Mouse (Mus musculus): Measurements from ENCODE around the gene 4921524J17Rik. TPM values are rescaled to one million over a fixed set of nuclear protein-coding genes. Genes with fewer than 3 reads are reported as not detected.

Gene 4921524J17Rik
- total RNA-seq, 2 experiments from 2014 or later, result 8.3 to 22.5 TPM

DNA sequence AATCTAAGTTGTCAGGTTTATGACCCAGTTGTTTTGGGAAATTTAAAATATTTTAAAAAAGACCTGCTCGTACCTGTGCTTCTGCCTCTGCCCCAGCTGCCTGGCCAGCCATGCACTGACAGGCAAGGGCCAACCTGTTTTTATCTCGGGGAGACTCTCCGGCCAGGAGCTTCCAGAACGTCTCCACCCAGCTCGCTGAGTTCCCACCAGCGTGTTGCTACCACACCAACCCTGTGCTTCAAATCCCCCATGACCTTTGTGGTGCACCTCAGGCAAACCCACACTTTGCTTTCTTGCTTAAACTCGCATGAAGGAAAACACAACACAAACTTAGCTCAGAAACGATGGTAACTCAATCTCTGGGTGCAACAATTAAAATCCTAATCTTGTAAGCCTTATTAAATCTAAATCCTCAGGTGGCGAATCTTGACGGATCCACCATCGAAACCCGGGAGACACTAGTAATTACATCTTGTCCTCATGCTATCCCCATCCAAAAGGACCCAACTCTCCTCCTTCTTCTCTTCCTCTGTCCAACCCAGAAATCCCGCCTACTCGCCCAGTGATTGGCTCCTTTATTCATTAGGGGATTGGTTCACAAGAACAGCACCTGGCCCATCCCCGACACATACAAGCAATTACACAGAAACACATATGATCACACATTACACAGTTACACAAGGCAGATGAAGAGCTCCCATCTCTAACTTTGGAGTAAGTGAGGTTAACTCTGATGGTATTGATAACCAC is 13.5 kb upstream of the 4921524J17Rik start:
- ATAC-seq (replicated peaks; ENCODE audit: low FRiP score, poor library complexity, severe bottlenecking), result no peak

DNA sequence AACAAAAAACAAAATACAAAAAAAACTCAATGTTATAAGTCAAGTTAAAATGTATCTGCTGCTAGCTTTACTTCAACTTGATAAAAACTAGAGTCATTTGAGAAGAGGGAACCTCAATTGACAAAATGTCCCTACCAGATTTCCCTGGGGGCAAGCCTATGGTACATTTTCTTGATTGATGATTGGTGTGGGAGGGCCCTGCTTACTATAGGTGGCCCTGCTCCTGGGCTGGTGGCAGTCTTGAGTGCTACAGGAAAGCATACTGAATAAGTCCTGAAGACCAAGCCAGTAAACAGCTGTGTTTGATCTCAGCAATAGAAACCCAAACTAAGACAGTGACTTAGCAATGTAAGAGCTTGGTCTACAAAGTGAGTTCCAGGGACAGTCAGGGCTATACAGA is 11.5 kb upstream of the 4921524J17Rik start:
- no peak for ATAC-seq (replicated peaks; ENCODE audit: low FRiP score, poor library complexity, severe bottlenecking)

GRCm38 (mm10) chr8:85441564-85441963 is 8.9 kb upstream of the 4921524J17Rik start:
- ATAC-seq (replicated peaks; ENCODE audit: low FRiP score, poor library complexity, severe bottlenecking), result no peak

DNA sequence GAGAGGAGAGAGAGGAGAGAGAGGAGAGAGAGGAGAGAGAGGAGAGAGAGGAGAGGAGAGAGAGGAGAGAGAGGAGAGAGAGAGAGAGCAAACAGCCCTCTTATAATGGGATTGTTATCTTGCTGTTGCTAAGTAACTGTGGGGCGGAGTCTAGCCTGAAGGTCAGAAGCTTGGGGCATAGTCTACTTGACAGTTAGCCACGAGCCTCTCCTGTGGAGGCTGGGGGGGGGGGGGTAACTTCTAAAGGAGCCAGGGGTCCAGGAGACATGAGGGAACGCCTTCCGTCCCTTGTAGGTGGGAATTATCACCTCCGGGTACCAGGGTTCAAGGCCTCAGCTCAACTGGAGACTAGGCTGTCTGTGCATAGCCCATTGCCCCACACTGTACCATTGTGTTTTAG is 3.1 kb upstream of the 4921524J17Rik start:
- ATAC-seq (replicated peaks; ENCODE audit: low FRiP score, poor library complexity, severe bottlenecking), result no peak

DNA sequence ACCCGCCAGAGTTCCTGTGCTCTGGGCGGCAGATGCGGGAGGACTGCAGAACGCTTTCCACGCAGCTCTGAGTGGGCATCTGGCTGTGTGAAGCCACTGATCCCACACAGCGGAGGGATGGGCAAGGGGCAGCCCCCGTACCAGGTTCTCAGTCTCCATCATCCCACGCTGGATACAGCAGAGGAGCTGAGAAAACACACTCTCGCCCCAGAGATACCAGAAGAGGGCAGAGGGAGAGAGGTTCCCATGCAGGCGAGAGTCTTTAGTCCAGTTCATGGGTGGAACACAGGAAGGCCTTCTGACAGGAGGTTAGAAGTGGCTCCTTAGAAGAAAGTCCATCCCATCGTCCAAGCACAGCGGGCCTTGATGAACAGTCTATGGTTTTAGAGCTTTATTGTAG is 2.2 kb upstream of the 4921524J17Rik start:
- no peak for ATAC-seq (replicated peaks; ENCODE audit: low FRiP score, poor library complexity, severe bottlenecking)

- ATAC-seq (replicated peaks; ENCODE audit: low FRiP score, poor library complexity, severe bottlenecking), result peak; percentile 42
Measured at GRCm38 (mm10) chr8:85433017-85433393, 372 bp upstream of the 4921524J17Rik start.

DNA sequence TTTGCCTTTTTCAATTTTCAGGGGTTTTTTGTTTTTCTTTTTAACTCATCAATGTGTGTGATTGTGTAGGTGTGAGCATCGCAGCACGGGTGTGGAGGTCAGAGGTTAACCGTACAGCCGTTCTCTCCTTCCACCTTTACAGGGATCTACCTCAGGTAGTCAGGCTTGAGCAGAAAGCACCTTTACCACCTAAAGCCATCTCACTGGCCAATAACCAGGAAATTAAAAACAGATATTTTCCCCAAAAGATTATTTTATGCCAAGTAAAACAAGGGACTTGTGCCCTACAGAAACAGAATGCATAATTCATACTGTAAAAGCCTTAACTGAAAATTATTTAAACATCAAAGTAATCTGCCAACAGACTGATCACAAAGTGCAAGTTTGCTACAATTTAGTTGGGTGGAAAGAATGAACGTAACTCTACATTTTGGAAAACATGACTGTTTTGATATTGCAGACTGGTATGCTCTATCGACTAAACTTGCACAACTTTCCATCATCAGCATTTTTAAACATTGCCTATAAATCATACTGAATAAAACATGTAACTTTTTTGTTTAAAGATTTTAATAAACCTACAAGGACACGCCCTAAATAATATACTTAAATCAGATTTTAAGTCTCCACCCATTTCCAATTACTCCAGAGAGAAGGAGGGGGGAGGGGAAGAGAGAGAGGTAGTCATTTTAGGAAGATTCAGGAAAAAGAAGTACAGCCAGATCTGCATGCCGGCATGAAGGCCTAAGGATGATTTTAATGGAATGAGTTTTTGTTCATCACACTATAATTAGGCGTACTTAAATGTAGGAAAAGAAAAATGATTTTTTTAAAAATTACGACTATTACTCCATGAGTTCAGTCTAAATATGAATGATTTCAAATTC is 1.1 kb downstream of the 4921524J17Rik start:
- no peak for ATAC-seq (replicated peaks; ENCODE audit: low FRiP score, poor library complexity, severe bottlenecking)

DNA sequence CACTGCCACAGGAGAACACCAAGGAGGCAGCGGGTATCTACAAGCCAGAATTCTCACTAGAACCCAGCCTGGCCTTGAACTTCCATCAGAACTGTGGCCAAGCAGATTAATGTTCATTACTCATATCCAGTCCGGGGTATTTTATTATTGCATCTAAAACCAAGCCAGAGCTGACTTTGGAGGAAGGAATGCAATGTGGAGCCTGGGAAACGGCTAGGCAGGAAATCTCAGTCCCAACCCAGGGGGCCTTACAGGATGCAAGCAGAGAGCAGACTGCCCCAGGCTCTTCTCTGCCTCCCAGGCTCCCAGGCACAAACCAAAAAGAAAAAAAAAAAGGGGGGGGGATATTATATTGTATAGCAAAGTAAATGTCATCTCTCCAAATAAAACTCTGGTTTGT is 1.8 kb downstream of the 4921524J17Rik start:
- ATAC-seq (replicated peaks; ENCODE audit: low FRiP score, poor library complexity, severe bottlenecking), result no peak

- no peak for ATAC-seq (replicated peaks; ENCODE audit: low FRiP score, poor library complexity, severe bottlenecking)
Measured at GRCm38 (mm10) chr8:85429219-85429618, 3.4 kb downstream of the 4921524J17Rik start.

DNA sequence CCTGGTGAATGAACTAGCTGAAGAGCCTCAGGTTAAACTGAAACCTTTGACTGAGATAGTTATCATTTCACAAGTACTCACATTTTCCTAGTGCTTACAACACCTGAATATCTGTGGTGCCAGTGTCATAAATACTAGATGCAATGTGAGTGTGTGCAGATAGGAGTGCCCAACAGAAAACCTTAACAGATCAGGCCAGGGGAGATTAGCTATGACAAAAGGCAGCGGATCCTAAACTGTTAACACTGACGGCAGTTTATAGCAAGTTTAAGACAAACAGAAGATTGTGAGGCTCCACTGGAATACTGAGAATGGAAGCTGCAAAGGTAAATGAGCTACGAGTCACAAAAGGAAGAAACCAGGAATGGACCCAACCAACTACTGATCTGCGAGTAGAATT is 5.6 kb downstream of the 4921524J17Rik start:
- ATAC-seq (replicated peaks; ENCODE audit: low FRiP score, poor library complexity, severe bottlenecking), result no peak

GRCm38 (mm10) chr8:85421329-85421728 is 11.3 kb downstream of the 4921524J17Rik start:
- ATAC-seq (replicated peaks; ENCODE audit: low FRiP score, poor library complexity, severe bottlenecking), result no peak

GRCm38 (mm10) chr8:85408526-85408925 is 24.1 kb downstream of the 4921524J17Rik start:
- no peak for ATAC-seq (replicated peaks; ENCODE audit: low FRiP score, poor library complexity, severe bottlenecking)

DNA sequence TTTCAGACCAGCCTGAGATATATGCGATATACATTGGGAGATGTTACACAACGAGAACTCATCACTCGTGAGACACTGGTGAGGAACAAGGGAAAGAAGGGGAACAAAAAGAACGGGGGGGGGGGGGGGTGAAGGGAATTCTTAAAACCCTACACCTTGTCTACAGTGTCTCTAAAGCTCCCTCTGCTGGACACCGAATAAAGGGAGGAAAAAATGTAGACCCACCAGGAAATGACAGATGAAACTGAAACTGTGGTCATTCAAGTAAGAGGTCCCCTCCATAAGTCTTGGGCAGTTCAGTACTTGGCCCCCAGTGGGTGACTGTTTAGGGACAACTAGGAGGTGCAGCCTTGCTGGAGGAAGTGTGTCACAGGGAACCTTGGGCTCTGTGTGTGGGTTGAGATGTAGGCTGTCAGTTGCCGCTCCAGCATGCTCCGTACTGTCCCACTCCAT is 24.6 kb downstream of the 4921524J17Rik start:
- peak; percentile 74 for ATAC-seq (replicated peaks; ENCODE audit: low FRiP score, poor library complexity, severe bottlenecking)

DNA sequence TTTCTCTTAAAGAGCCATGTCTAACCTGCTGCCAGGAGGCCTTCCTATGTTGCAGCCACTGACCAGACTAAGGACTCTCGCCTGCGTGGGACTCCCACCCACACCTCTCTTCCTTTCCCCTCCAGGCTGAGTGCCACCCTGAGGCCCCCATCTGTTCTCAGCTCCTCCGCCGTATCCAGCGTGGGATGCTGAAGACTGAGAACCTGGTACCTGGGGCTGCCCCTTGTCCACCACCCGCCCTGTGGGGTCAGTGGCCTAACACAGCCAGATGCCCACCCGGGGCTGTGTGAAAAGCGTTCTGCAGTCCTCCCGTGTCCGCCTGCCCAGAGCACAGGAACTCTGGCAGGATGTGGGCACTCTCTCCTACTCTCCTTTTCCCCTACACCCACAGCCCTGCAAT is 26.7 kb downstream of the 4921524J17Rik start:
- no peak for ATAC-seq (replicated peaks; ENCODE audit: low FRiP score, poor library complexity, severe bottlenecking)

GRCm38 (mm10) chr8:85405418-85405817 is 27.2 kb downstream of the 4921524J17Rik start:
- ATAC-seq (replicated peaks; ENCODE audit: low FRiP score, poor library complexity, severe bottlenecking), result no peak

GRCm38 (mm10) chr8:85398548-85398947 is 34.1 kb downstream of the 4921524J17Rik start:
- ATAC-seq (replicated peaks; ENCODE audit: low FRiP score, poor library complexity, severe bottlenecking), result no peak

DNA sequence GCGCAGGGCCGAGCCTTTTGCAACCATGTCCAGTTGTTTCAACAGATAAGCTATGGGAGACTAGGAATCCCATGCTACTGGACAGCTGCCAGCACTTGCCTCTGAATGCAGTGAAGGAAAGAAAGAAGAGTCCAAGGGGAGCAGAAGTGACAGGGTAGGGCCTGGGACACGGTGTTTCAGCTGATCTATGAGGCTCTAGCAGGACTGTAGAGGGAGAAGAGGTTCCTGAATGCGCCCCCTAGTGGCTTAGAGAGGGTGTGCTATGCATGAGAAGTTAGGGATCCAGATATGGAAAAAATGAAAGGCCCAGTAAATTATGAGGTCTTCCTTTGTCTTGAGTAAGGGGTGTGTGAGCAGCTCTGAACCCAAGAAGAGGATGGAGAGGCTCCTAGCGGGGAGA is 35.1 kb downstream of the 4921524J17Rik start:
- peak; percentile 91 for ATAC-seq (replicated peaks; ENCODE audit: low FRiP score, poor library complexity, severe bottlenecking)

DNA sequence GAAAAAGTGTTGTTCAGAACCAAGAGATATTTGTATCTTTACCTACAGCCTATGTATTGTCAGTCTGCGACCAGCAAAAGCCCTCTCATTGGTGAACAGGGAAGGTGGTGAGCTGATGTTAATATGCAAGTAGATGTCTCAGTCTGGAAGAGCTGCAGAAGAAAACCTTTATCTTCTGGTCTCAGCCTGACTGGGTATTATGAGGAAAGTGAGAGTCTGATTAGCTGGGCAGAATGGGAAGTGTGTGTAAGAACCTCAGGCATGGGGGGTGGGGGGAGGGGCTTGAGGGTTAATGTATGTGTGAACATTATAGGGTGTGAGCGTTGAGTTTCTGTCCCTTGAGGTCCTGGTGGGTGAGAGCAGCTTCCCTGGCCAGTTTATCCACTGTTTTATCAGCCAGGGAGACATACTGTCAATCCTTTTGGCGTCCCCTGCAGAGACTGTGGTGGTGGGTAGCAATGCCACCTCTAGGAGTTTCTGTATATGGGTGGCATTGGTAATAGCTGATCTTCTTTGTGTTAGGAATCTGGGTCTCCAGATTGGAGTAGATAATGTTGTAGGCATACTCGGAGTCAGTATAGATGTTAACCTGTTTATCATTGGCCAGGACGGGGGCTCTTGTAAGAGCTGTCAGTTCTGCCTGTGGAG is 36.1 kb downstream of the 4921524J17Rik start:
- ATAC-seq (replicated peaks; ENCODE audit: low FRiP score, poor library complexity, severe bottlenecking), result 0 out of 2 replicates have a peak, but pooled peaks have one; percentile 16

- ATAC-seq (replicated peaks; ENCODE audit: low FRiP score, poor library complexity, severe bottlenecking), result peak; percentile 55
Measured at GRCm38 (mm10) chr8:85395681-85396431, 36.8 kb downstream of the 4921524J17Rik start.

GRCm38 (mm10) chr8:85395017-85395416 is 37.6 kb downstream of the 4921524J17Rik start:
- ATAC-seq (replicated peaks; ENCODE audit: low FRiP score, poor library complexity, severe bottlenecking), result no peak
